In genomic region chr17:26577309-26577708, GRCm38 (mm10) we compare ENCODE assay signal across 16 mouse cellular contexts. TPM values are rescaled to one million over a fixed set of nuclear protein-coding genes. Genes with fewer than 3 reads are reported as not detected.
A peak's percentile ranks its signal among the peaks of the same experiment; 100 is the strongest.
DNase-seq lines count a peak whose midpoint lies in the region; ATAC-seq and TF ChIP-seq lines count a peak whose summit lies in the region.
"Had no signal": no experiment of that assay in that cellular context is flagged by ENCODE, and none has a peak within 500 bp of the region (broad histone marks: within the 10 kb centered on the region; RNA-seq: fewer than 3 reads in every experiment).

No protein-coding gene starts in this region.

- 0 out of 2 replicates have a peak, but pooled peaks cover under 1% of the 10 kb centered on the region for H3K36me3 ChIP-seq in kidney, postnatal 0 days (ENCODE audit: insufficient read depth, low read length)
- 0 out of 2 replicates have a peak, but pooled peaks cover 5% of the 10 kb centered on the region for H3K36me3 ChIP-seq in kidney, embryonic 16.5 days (ENCODE audit: insufficient read depth, low read length)
- H3K36me3 ChIP-seq in lung, postnatal 0 days (ENCODE audit: insufficient read depth, low read length) = no peaks in the 10 kb centered on the region
- H3K36me3 ChIP-seq: stomach, embryonic 15.5 days had no signal

- no peaks in the 10 kb centered on the region for H3K27me3 ChIP-seq in kidney, postnatal 0 days (ENCODE audit: insufficient read depth, low read length)
- H3K27me3 ChIP-seq in kidney, embryonic 16.5 days (ENCODE audit: insufficient read depth, low read length) = no peaks in the 10 kb centered on the region
- H3K27me3 ChIP-seq in lung, postnatal 0 days (replicated peaks; ENCODE audit: insufficient read depth, low read length) = no peaks in the 10 kb centered on the region
- H3K27me3 ChIP-seq: Patski; stomach, embryonic 15.5 days had no signal

- no peaks in the 10 kb centered on the region for H3K9me3 ChIP-seq in kidney, postnatal 0 days (replicated peaks; ENCODE audit: low read length)
- H3K9me3 ChIP-seq in kidney, embryonic 16.5 days (ENCODE audit: low read length) = no peaks in the 10 kb centered on the region
- no peaks in the 10 kb centered on the region for H3K9me3 ChIP-seq in lung, postnatal 0 days (ENCODE audit: low read length)
- H3K9me3 ChIP-seq: embryonic facial prominence, embryonic 10.5 days; midbrain, embryonic 10.5 days; stomach, embryonic 15.5 days had no signal

- TF ChIP-seq EP300 in lung, postnatal 0 days (IDR thresholded peaks at IDR 0.05) = no peak

- 74% methylated on average over 11 of the region's 11 CpGs for whole genome bisulfite sequencing in kidney, postnatal 0 days
- WGBS in kidney, embryonic 16.5 days = 80% methylated on average over 11 of the region's 11 CpGs
- 70% methylated on average over 11 of the region's 11 CpGs for WGBS in lung, postnatal 0 days

- no peak overlapping the region for H3K9ac ChIP-seq in kidney, postnatal 0 days (ENCODE audit: low read depth, low read length)
- no peak overlapping the region for H3K9ac ChIP-seq in kidney, embryonic 16.5 days (replicated peaks; ENCODE audit: low read length)
- no peak overlapping the region for H3K9ac ChIP-seq in lung, postnatal 0 days (replicated peaks; ENCODE audit: low read depth)
- H3K9ac ChIP-seq: stomach, embryonic 15.5 days had no signal

- peak; percentile 94 for DNase-seq in heart, adult 11 months
- no peak for DNase-seq in heart, postnatal 36 days
- DNase-seq in kidney, postnatal 0 days (ENCODE audit: low spot score) = no peak
- DNase-seq in lung, postnatal 0 days (ENCODE audit: low spot score) = no peak
- no peak for DNase-seq in lung, postnatal 4 days
- DNase-seq in layer of hippocampus, postnatal 14 days (ENCODE audit: low spot score in 2 of 2) = no peak
- DNase-seq: cerebellum, adult 11-12 months; cerebellum, postnatal 36 days; spleen, adult 18-20 months; thymus, postnatal 36 days had no signal

- intact Hi-C loops in heart, postnatal 36 days (cut with DNase I) = no loop called here

- H3K27ac ChIP-seq in kidney, postnatal 0 days = 0 out of 2 replicates have a peak overlapping the region, but pooled peaks have one; percentile 13
- no peak overlapping the region for H3K27ac ChIP-seq in kidney, embryonic 16.5 days (ENCODE audit: low read length)
- peak overlapping the region; percentile 54; the same call in 1 of the 2 replicates for H3K27ac ChIP-seq in lung, postnatal 0 days (ENCODE audit: low read length)
- H3K27ac ChIP-seq: embryonic facial prominence, embryonic 10.5 days; midbrain, embryonic 10.5 days; stomach, embryonic 15.5 days had no signal

- no peak overlapping the region for H3K4me2 ChIP-seq in kidney, postnatal 0 days (ENCODE audit: low read length)
- no peak overlapping the region for H3K4me2 ChIP-seq in kidney, embryonic 16.5 days (replicated peaks; ENCODE audit: low read depth, low read length)
- no peak overlapping the region for H3K4me2 ChIP-seq in lung, postnatal 0 days (replicated peaks; ENCODE audit: low read depth, low read length)
- H3K4me2 ChIP-seq: liver, embryonic 11.5 days; stomach, embryonic 15.5 days had no signal

- TF ChIP-seq CTCF in kidney, postnatal 0 days (IDR thresholded peaks at IDR 0.05; ENCODE audit: low read depth) = no peak
- TF ChIP-seq CTCF in lung, postnatal 0 days (IDR thresholded peaks at IDR 0.05) = no peak

- no peak overlapping the region for H3K4me3 ChIP-seq in kidney, postnatal 0 days (replicated peaks; ENCODE audit: low read depth, low read length)
- no peak overlapping the region for H3K4me3 ChIP-seq in kidney, embryonic 16.5 days (ENCODE audit: low read length)
- no peak overlapping the region for H3K4me3 ChIP-seq in lung, postnatal 0 days (ENCODE audit: low read depth, low read length)
- H3K4me3 ChIP-seq: embryonic facial prominence, embryonic 10.5 days; midbrain, embryonic 10.5 days; stomach, embryonic 15.5 days had no signal

- no peak for ATAC-seq in kidney, postnatal 0 days (replicated peaks; ENCODE audit: low FRiP score, low read depth)
- ATAC-seq in kidney, embryonic 16.5 days (ENCODE audit: low FRiP score, low TSS enrichment) = no peak
- no peak for ATAC-seq in lung, postnatal 0 days
- ATAC-seq: Patski had no signal

- peaks cover 9% of the 10 kb centered on the region; the same call in 1 of the 2 replicates for H3K4me1 ChIP-seq in kidney, postnatal 0 days (replicated peaks; ENCODE audit: insufficient read depth, low read length)
- H3K4me1 ChIP-seq in kidney, embryonic 16.5 days (ENCODE audit: insufficient read depth, low read length) = peaks cover 20% of the 10 kb centered on the region; the same call in 1 of the 2 replicates
- H3K4me1 ChIP-seq in lung, postnatal 0 days (ENCODE audit: insufficient read depth, low read depth, low read length) = peaks cover 15% of the 10 kb centered on the region
- H3K4me1 ChIP-seq: midbrain, embryonic 10.5 days had no signal

RNA-seq across cellular contexts. Expression of gene Dusp1, which starts 15.4 kb away (rescaled TPM):
- total RNA-seq in heart, postnatal 36 days (2021) = 100 to 1,000 TPM in 1 of 2 experiments, 10 to 100 TPM in 1; 49.6 to 105 TPM
- polyA plus RNA-seq in kidney, postnatal 0 days (2015; fragmentation: Nextera tagmentation; extraction: Ambion mirVana) = 28.3 and 31.5 TPM in 2 replicates
- 26.8 and 28.3 TPM in 2 replicates for polyA plus RNA-seq in kidney, embryonic 16.5 days (2015; fragmentation: Nextera tagmentation; extraction: Ambion mirVana)
- 68.4 and 79.3 TPM in 2 replicates for polyA plus RNA-seq in lung, postnatal 0 days (2015; fragmentation: Nextera tagmentation; extraction: Ambion mirVana)
- 10 to 100 TPM; 20.3 to 24.3 TPM for total RNA-seq in layer of hippocampus, postnatal 14 days (2021)

RNA-seq across cellular contexts. Expression of gene Ergic1, which starts 16.0 kb away (rescaled TPM):
- total RNA-seq in heart, postnatal 36 days (2021) = 10 to 100 TPM; 47.5 to 56.2 TPM
- 103 and 107 TPM in 2 replicates for polyA plus RNA-seq in kidney, postnatal 0 days (2015; fragmentation: Nextera tagmentation; extraction: Ambion mirVana)
- polyA plus RNA-seq in kidney, embryonic 16.5 days (2015; fragmentation: Nextera tagmentation; extraction: Ambion mirVana) = 131 and 141 TPM in 2 replicates
- polyA plus RNA-seq in lung, postnatal 0 days (2015; fragmentation: Nextera tagmentation; extraction: Ambion mirVana) = 47.9 and 50.6 TPM in 2 replicates
- 100 to 1,000 TPM; 132 to 144 TPM for total RNA-seq in layer of hippocampus, postnatal 14 days (2021)
